Mouse (Mus musculus) liver, embryonic 11.5 days (tissue): ENCODE data around the gene Dolk. TPM values are rescaled to one million over a fixed set of nuclear protein-coding genes. Genes with fewer than 3 reads are reported as not detected.

Source experiments
- ATAC-seq: fragments of 200-750 bp; cut with Nextera tagmentation; replicated peaks from 2 replicates; pipeline ENCODE4 v1.8.0; 2017; ENCODE audit warnings: moderate number of reproducible peaks, mild to moderate bottlenecking, moderate TSS enrichment, moderate library complexity; ENCODE audit not compliant: low FRiP score
- DNase-seq: peaks from one replicate; pipeline ENCODE4 v3.0.0-alpha.2; 2017; ENCODE audit warnings: low spot score
- H3K27ac ChIP-seq: fragments of 300-500 bp; sonication (generic); 2 replicates; pipeline ENCODE4 v1.5.1; 2014; ENCODE audit warnings: mild to moderate bottlenecking, low read depth, low read length, control low read depth
- H3K27me3 ChIP-seq: fragments of 300-500 bp; sonication (generic); replicated peaks from 2 replicates; pipeline ENCODE4 v1.6.1; 2014; ENCODE audit warnings: low read length, mixed read lengths; ENCODE audit not compliant: control insufficient read depth, insufficient read depth
- H3K36me3 ChIP-seq: fragments of 300-500 bp; sonication (generic); 2 replicates; pipeline ENCODE4 v1.6.1; 2014; ENCODE audit warnings: mild to moderate bottlenecking, low read length, moderate library complexity, mixed read lengths; ENCODE audit not compliant: control insufficient read depth, insufficient read depth
- H3K4me1 ChIP-seq: fragments of 300-500 bp; sonication (generic); replicated peaks from 2 replicates; pipeline ENCODE4 v1.6.1; 2014; ENCODE audit warnings: low read length, mixed read lengths; ENCODE audit not compliant: control insufficient read depth, insufficient read depth
- H3K4me2 ChIP-seq: fragments of 300-500 bp; sonication (generic); 2 replicates; pipeline ENCODE4 v1.6.1; 2014; ENCODE audit warnings: mild to moderate bottlenecking, control low read depth, moderate library complexity
- H3K4me3 ChIP-seq: fragments of 300-500 bp; sonication (generic); 2 replicates; pipeline ENCODE4 v1.5.1; 2014; ENCODE audit warnings: low read depth, low read length, control low read depth
- H3K9ac ChIP-seq: fragments of 300-500 bp; sonication (generic); 2 replicates; pipeline ENCODE4 v1.6.1; 2014; ENCODE audit warnings: low read depth, low read length, control low read depth
- H3K9me3 ChIP-seq: fragments of 300-500 bp; sonication (generic); 2 replicates; pipeline ENCODE4 v1.6.1; 2016; ENCODE audit warnings: low read length, inconsistent platforms, mixed read lengths; ENCODE audit not compliant: control insufficient read depth
- WGBS: fragments of 180-500 bp; shearing (Covaris S2); extraction: QIAGEN DNeasy Blood & Tissue Kit; methylation state at CpG from one replicate; pipeline ENCODE4 v1.1.7; 2014; 5-methylcytosine and 5-hydroxymethylcytosine counted together
- polyA plus RNA-seq: library from polyadenylated mRNA; unstranded; fragments of >200 nt; fragmentation: Nextera tagmentation; extraction: Ambion mirVana; gene quantifications from 2 replicates; pipeline ENCODE4 v1.2.1, GENCODE M21; 2014

Gene Dolk
- polyA plus RNA-seq, 1 experiment from 2014 or later: 25.6 TPM

DNA sequence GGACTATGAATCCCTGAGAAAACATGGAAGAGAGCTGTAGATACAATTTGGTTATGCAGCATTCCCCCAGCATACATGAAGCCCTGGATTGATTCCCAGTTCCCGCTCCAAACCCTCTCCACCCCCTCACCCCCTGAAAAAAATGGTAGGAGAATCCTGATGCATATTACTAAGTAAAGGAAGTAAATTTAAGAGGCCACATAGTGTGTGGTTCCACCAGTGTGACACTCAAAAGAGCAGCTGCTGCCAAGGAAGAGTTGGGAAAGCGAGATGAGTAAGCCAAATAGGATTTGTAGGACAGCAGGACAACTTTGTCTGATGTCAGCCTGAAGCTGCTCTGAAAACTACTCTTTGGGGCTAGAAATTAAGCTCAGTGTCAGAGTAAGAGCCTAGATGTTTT lies 25.3 kb upstream of the Dolk start:
- WGBS: 93% methylated on average over 2 of the region's 2 CpGs
- Histone ChIP-seq H3K36me3 (peaks cover 74% of the 10 kb centered on the region), H3K4me2 (no peak overlapping the region), H3K27ac (no peak overlapping the region), H3K9ac (no peak overlapping the region), H3K9me3 (no peaks in the 10 kb centered on the region), H3K27me3 (no peaks in the 10 kb centered on the region), H3K4me3 (no peak overlapping the region), H3K4me1 (no peaks in the 10 kb centered on the region)
- DNase-seq (no peak), ATAC-seq (no peak)

DNA sequence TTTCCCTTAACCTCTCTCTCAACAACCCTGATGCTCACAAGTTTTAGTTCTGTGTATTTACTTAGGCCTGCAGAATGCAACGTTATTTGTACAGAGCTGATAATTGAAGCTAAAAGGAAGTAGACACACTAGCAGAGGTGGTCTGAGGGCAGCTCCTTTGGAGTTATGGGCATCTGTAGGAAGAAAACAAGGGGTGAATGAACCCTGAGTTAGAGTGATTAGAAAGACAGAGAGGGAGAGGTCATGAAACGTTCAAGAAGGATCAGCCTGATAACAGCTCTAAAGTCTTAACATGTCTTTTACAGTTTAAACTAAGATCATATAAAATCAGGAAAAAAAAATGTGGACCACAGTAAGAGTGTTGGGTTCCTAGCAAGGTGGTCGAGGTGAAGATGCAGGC lies 23.2 kb upstream of the Dolk start:
- Histone ChIP-seq H3K9ac (no peak overlapping the region), H3K27me3 (no peaks in the 10 kb centered on the region), H3K36me3 (peaks cover 70% of the 10 kb centered on the region), H3K4me1 (no peaks in the 10 kb centered on the region), H3K9me3 (no peaks in the 10 kb centered on the region), H3K4me2 (no peak overlapping the region), H3K4me3 (no peak overlapping the region), H3K27ac (no peak overlapping the region)
- DNase-seq: no peak
- WGBS: 60% methylated on average over 3 of the region's 3 CpGs
- ATAC-seq: no peak

- H3K9ac ChIP-seq: no peak overlapping the region
- WGBS: 91% methylated on average over 7 of the region's 7 CpGs
- ATAC-seq: no peak
- no peak overlapping the region for H3K27ac ChIP-seq
- no peak overlapping the region for H3K4me3 ChIP-seq
- H3K9me3 ChIP-seq: no peaks in the 10 kb centered on the region
- no peaks in the 10 kb centered on the region for H3K4me1 ChIP-seq
- no peak overlapping the region for H3K4me2 ChIP-seq
- DNase-seq: no peak
- peaks cover 52% of the 10 kb centered on the region for H3K36me3 ChIP-seq
- H3K27me3 ChIP-seq: no peaks in the 10 kb centered on the region
These were observed 20.0 kb upstream of the Dolk start for GRCm38 (mm10) chr2:30306087-30306486.

DNA sequence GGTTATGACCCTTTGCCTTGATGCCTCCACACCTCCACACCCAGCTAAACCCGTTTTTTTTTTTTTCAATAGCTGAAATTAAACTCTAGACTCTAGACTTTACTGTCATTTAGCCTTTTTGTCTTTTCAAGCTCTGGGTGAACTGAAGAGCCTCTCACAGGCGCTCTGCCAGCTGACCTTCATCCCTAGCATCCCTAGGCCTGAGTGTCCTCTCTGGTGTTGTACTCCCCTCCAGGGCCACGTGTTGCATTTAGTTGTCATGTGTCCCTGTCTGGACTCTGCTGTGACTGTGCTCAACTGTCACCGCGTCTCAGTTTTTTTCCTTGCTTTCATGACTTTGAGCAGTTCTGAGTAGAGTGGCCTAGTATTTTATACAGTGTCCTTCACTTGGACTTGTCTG lies 13.8 kb upstream of the Dolk start:
- no peak overlapping the region for H3K4me2 ChIP-seq
- no peak for ATAC-seq
- H3K9me3 ChIP-seq: no peaks in the 10 kb centered on the region
- no peak overlapping the region for H3K9ac ChIP-seq
- no peak overlapping the region for H3K4me3 ChIP-seq
- H3K27ac ChIP-seq: no peak overlapping the region
- no peak for DNase-seq
- H3K4me1 ChIP-seq: no peaks in the 10 kb centered on the region
- peaks cover 31% of the 10 kb centered on the region for H3K36me3 ChIP-seq
- no peaks in the 10 kb centered on the region for H3K27me3 ChIP-seq
- 86% methylated on average over 5 of the region's 5 CpGs for whole genome bisulfite sequencing

GRCm38 (mm10) chr2:30299525-30299924 lies 13.4 kb upstream of the Dolk start:
- WGBS: 70% methylated on average over 3 of the region's 3 CpGs
- DNase-seq (no peak), ATAC-seq (no peak)
- H3K27me3 ChIP-seq: no peaks in the 10 kb centered on the region
- H3K9me3 ChIP-seq: no peaks in the 10 kb centered on the region
- H3K27ac ChIP-seq: no peak overlapping the region
- no peaks in the 10 kb centered on the region for H3K4me1 ChIP-seq
- H3K4me3 ChIP-seq: no peak overlapping the region
- H3K4me2 ChIP-seq: no peak overlapping the region
- H3K36me3 ChIP-seq: peaks cover 29% of the 10 kb centered on the region
- H3K9ac ChIP-seq: no peak overlapping the region

GRCm38 (mm10) chr2:30287027-30287373 lies 866 bp upstream of the Dolk start:
- WGBS: 0% methylated on average over 10 of the region's 10 CpGs
- Histone ChIP-seq H3K27me3 (no peaks in the 10 kb centered on the region), H3K4me2 (peak overlapping the region; percentile 99), H3K27ac (peak overlapping the region; percentile 75; the same call in 1 of the 2 replicates), H3K9me3 (no peaks in the 10 kb centered on the region), H3K4me3 (peak overlapping the region; percentile 88), H3K36me3 (peaks cover 14% of the 10 kb centered on the region; the same call in 1 of the 2 replicates), H3K4me1 (peaks cover 20% of the 10 kb centered on the region), H3K9ac (peak overlapping the region; percentile 93)
- ATAC-seq (no peak), DNase-seq (no peak)

DNA sequence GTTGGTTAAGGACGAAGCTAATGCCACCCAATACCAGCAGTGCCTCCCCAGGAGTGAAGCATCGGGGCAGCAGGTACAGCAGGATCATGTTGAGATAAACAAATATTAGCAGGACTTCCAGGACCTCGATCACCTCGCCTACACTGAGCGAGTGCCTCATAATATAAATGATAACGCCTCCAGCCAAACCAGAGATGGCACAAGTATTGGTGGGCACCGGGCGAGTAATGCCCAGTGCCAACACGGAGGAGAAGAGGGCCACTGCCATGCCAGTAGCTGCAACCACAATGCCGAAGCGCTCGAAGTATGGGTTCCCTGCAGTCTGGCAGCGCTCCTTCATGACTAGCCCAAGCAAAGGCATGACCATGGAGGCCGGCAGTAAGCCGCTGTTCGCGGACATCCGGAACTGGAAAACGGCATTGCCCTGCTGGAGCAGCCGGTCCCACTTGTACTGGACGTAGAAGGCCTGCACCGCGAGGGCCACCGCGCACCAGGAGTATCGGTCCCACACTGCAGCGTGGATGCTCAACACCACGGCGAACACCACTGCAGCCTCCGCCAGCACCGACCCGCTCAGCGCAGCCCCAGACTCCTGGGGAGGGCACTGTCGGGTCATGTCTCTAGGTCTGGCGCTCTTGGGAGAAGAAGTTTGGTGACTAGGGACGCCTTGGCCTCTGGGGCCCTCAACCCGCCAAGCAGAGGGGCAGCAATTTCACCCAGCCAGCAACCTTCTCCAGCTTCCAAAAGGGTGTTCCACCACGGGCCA lies 535 bp downstream of the Dolk start:
- Histone ChIP-seq H3K27me3 (no peaks in the 10 kb centered on the region), H3K4me1 (peaks cover 20% of the 10 kb centered on the region), H3K9me3 (no peaks in the 10 kb centered on the region), H3K4me3 (peak overlapping the region; percentile 88), H3K4me2 (peak overlapping the region; percentile 99), H3K36me3 (peaks cover 10% of the 10 kb centered on the region; the same call in 1 of the 2 replicates), H3K9ac (peak overlapping the region; percentile 93), H3K27ac (peak overlapping the region; percentile 38)
- no peak for DNase-seq
- ATAC-seq: peak; percentile 64
- whole genome bisulfite sequencing: 11% methylated on average over 38 of the region's 38 CpGs

DNA sequence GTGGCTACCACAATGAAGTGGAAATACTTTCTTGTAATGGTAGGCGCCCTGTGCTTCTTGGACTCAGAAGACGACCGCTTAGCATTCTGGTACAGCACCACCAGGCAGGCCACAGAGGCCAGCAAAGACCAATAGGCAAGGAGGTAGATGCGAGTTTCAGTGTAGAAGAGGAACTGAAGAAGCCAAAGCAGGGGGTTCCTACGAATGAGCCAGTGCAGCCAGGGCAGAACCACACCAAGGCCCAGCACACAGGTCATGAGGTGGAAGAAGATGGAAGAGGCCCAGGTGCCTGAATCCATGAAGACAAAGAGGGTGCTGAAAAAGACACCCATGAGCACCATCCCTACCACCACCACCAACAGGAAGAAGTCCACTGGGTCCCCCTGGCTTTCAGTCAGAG lies 1.1 kb downstream of the Dolk start:
- Histone ChIP-seq H3K9ac (peak overlapping the region; percentile 93; the same call in 1 of the 2 replicates), H3K4me3 (peak overlapping the region; percentile 88), H3K27me3 (no peaks in the 10 kb centered on the region), H3K4me2 (peak overlapping the region; percentile 99), H3K4me1 (peaks cover 20% of the 10 kb centered on the region), H3K36me3 (peaks cover 6% of the 10 kb centered on the region; the same call in 1 of the 2 replicates), H3K27ac (no peak overlapping the region), H3K9me3 (no peaks in the 10 kb centered on the region)
- 80% methylated on average over 5 of the region's 5 CpGs for WGBS
- no peak for DNase-seq
- no peak for ATAC-seq

GRCm38 (mm10) chr2:30283193-30283592 lies 2.9 kb downstream of the Dolk start:
- Histone ChIP-seq H3K36me3 (peaks cover 3% of the 10 kb centered on the region; the same call in 1 of the 2 replicates), H3K9me3 (no peaks in the 10 kb centered on the region), H3K27ac (no peak overlapping the region), H3K27me3 (no peaks in the 10 kb centered on the region), H3K4me1 (peaks cover 18% of the 10 kb centered on the region), H3K4me3 (no peak overlapping the region), H3K9ac (no peak overlapping the region), H3K4me2 (no peak overlapping the region)
- 87% methylated on average over 2 of the region's 2 CpGs for WGBS
- ATAC-seq: no peak
- no peak for DNase-seq
